Comparison of ENCODE assay signal across 20 mouse cellular contexts in the genomic region with DNA sequence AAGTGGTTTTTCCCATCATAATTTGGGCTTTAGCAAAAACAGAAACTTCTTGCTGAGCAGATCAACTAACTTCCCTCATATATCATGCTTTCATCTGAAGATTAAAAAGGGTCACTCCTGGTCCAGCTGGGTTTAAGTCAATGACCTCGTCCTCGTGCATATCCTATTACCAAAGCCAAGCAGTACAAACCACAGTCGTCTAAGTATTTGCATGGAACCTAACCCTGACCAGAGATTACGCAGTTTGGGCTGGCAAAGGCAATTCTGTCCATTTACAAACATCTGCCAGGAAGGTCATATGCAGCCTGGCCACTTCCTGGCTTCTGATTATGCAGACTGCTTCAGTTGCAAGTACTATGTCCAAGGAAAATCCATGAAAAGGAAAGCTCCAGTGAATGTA.
DNase-seq lines count a peak whose midpoint lies in the region; ATAC-seq and TF ChIP-seq lines count a peak whose summit lies in the region.
"Had no signal": no experiment of that assay in that cellular context is flagged by ENCODE, and none has a peak within 500 bp of the region (broad histone marks: within the 10 kb centered on the region; RNA-seq: fewer than 3 reads in every experiment).

No protein-coding gene starts in this region.

- H3K4me3 ChIP-seq in neural tube, embryonic 11.5 days (ENCODE audit: low read depth, low read length): no peak overlapping the region
- no peak overlapping the region for H3K4me3 ChIP-seq in myocyte
- H3K4me3 ChIP-seq: forebrain, embryonic 13.5 days had no signal

- H3K9ac ChIP-seq in neural tube, embryonic 11.5 days (ENCODE audit: low read length): no peak overlapping the region
- H3K9ac ChIP-seq: forebrain, embryonic 13.5 days; hindbrain, embryonic 14.5 days; liver, postnatal 0 days had no signal

- H3K4me1 ChIP-seq in neural tube, embryonic 11.5 days (ENCODE audit: control insufficient read depth, insufficient read depth, low read length): no peaks in the 10 kb centered on the region

- no peak for ATAC-seq in neural tube, embryonic 11.5 days (ENCODE audit: insufficient read depth, low FRiP score, low TSS enrichment)
- ATAC-seq: forebrain, embryonic 13.5 days; intestine, postnatal 0 days; liver, postnatal 0 days had no signal

- no peaks in the 10 kb centered on the region for H3K27me3 ChIP-seq in neural tube, embryonic 11.5 days (ENCODE audit: control insufficient read depth, insufficient read depth, low read length)
- H3K27me3 ChIP-seq in myocyte (ENCODE audit: control insufficient read depth, insufficient read depth, insufficient read length): no peaks in the 10 kb centered on the region
- H3K27me3 ChIP-seq: forebrain, embryonic 13.5 days had no signal

- TF ChIP-seq POLR2A in myocyte (IDR thresholded peaks at IDR 0.05; ENCODE audit: insufficient read length, low read depth): no peak

- no peak overlapping the region for H3ac ChIP-seq in myocyte (ENCODE audit: control insufficient read depth, insufficient read length)

- H3K9me3 ChIP-seq in neural tube, embryonic 11.5 days (ENCODE audit: control insufficient read depth, low read length): no peaks in the 10 kb centered on the region
- H3K9me3 ChIP-seq: forebrain, embryonic 13.5 days had no signal

- no peaks in the 10 kb centered on the region for H3K36me3 ChIP-seq in neural tube, embryonic 11.5 days (ENCODE audit: control insufficient read depth, insufficient read depth, low read length)
- H3K36me3 ChIP-seq in myocyte (ENCODE audit: control insufficient read depth, insufficient read depth): no peaks in the 10 kb centered on the region

- 60% methylated on average over 4 of the region's 4 CpGs for WGBS in neural tube, embryonic 11.5 days

- H3K79me2 ChIP-seq in myocyte (ENCODE audit: control insufficient read depth, insufficient read depth): no peaks in the 10 kb centered on the region

- H3K27ac ChIP-seq in neural tube, embryonic 11.5 days (ENCODE audit: low read depth, low read length): no peak overlapping the region
- H3K27ac ChIP-seq: forebrain, embryonic 13.5 days; hindbrain, embryonic 14.5 days had no signal

- no peak overlapping the region for H3K4me2 ChIP-seq in neural tube, embryonic 11.5 days (ENCODE audit: low read depth)
- no peak overlapping the region for H3K4me2 ChIP-seq in myocyte (ENCODE audit: low read depth)
- H3K4me2 ChIP-seq: forebrain, embryonic 13.5 days; hindbrain, embryonic 14.5 days had no signal

- DNase-seq in adrenal gland, postnatal 10 days: peak; percentile 14
- DNase-seq in adrenal gland, postnatal 4 days (ENCODE audit: low spot score in 2 of 2): no peak
- DNase-seq in neural tube, embryonic 11.5 days (ENCODE audit: low spot score): peak; percentile 12
- DNase-seq in neural tube, embryonic 10.5 days (ENCODE audit: extremely low spot score, low spot score): no peak
- DNase-seq in hindlimb bud, embryonic 11.5 days (ENCODE audit: extremely low spot score, low read depth, low spot score): peak; percentile 18
- no peak for DNase-seq in left cerebral cortex, adult 11 months (ENCODE audit: low spot score)
- no peak for DNase-seq in frontal cortex, postnatal 14 days (ENCODE audit: low spot score in 2 of 2)
- DNase-seq: B cell, adult 2 months; cerebellum, postnatal 14 days; heart, postnatal 10 days; left cerebral cortex, postnatal 4 days; liver, postnatal 0 days; lung, postnatal 4 days; midbrain, embryonic 14.5 days; right cerebral cortex, postnatal 25 days; thymus, adult 2 months had no signal

TF ChIP-seq in myocyte, 11 proteins besides CTCF, POLR2A, EP300 and RAD21:
- no peak for TF ChIP-seq TCF12 (IDR thresholded peaks at IDR 0.05; ENCODE audit: insufficient read depth, poor library complexity, severe bottlenecking)
- TF ChIP-seq CEBPB (IDR thresholded peaks at IDR 0.05; ENCODE audit: insufficient read depth, poor library complexity, severe bottlenecking): 0 out of 2 replicates have a peak, but pooled peaks have one; percentile 29
- no peak for TF ChIP-seq E2F4 (IDR thresholded peaks at IDR 0.05; ENCODE audit: insufficient read depth)
- no peak for TF ChIP-seq MYOG (IDR thresholded peaks at IDR 0.05; ENCODE audit: control insufficient read depth in 1 of 3, insufficient read depth in 1 of 3, insufficient read length in 2 of 3, low read depth in 2 of 3)
- TF ChIP-seq SRF (IDR thresholded peaks at IDR 0.05; ENCODE audit: control insufficient read depth, insufficient read length, low read depth): no peak
- no peak for TF ChIP-seq POLR2AphosphoS2 (IDR thresholded peaks at IDR 0.05; ENCODE audit: insufficient read length, low read depth)

Comparison
In these comparisons a context has a peak if more than half of its experiments do, and no peak if none do; other contexts are left out.
1. DNase-seq: peak in adrenal gland, postnatal 10 days (single experiment), neural tube, embryonic 11.5 days (single experiment) and hindlimb bud, embryonic 11.5 days (single experiment); none in adrenal gland, postnatal 4 days (0 of 2), neural tube, embryonic 10.5 days (single experiment), left cerebral cortex, adult 11 months (single experiment) and frontal cortex, postnatal 14 days (0 of 2).